Mouse (Mus musculus): Measurements from ENCODE around the gene Adat1. TPM values are rescaled to one million over a fixed set of nuclear protein-coding genes. Genes with fewer than 3 reads are reported as not detected.

Adat1 gene
- polyA plus RNA-seq, 1 experiment from 2014 or later: 8.5 TPM

DNA sequence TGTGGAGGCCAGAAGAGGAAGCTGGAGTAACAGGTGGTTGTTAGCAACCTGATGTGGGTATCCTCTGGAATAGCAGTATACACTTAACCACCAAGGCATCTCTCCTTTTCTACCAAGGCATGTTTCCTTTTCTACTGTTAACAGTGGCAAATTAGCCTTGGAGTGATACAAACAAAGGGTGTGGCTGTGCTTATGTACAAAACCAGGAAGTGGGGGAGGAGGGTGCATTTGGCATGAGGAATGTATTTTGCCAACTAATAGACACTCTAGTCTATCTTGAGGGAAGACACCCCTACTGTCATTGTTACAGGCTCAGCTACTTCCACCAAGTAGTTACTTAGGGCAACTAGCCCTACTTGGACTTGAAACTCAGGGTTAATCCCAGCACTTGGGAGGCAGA is 12.7 kb upstream of the Adat1 start:
- H3K4me2 ChIP-seq: no peak overlapping the region
- no peak for ATAC-seq (ENCODE audit: low FRiP score)
- H3K36me3 ChIP-seq: peaks cover 58% of the 10 kb centered on the region
- peaks cover 3% of the 10 kb centered on the region for H3K4me1 ChIP-seq
- H3K27ac ChIP-seq (replicated peaks): no peak overlapping the region
- H3K27me3 ChIP-seq (replicated peaks): no peaks in the 10 kb centered on the region
- no peak overlapping the region for H3K9ac ChIP-seq (replicated peaks)
- no peaks in the 10 kb centered on the region for H3K9me3 ChIP-seq (replicated peaks)
- H3K4me3 ChIP-seq (replicated peaks): no peak overlapping the region

DNA sequence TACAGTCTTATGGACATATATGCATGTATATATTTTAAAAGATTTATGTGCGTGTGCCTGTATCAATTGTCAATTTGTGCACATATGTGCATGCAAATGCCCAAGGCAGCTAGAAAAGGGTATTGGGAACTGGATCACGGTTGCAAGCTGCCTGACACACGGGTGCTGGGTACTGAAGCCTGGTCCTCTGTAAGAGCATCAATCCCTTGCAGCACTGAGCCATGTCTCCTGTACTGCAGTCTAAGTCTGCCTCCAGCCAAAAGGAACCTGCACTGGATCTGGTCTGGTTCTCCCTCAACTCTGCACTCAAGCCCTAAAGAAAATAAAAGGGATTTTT is 569 bp upstream of the Adat1 start:
- Histone ChIP-seq H3K9ac (replicated peaks) (0 out of 2 replicates have a peak overlapping the region, but pooled peaks have one; percentile 92), H3K4me1 (peaks cover 10% of the 10 kb centered on the region), H3K4me3 (replicated peaks) (peak overlapping the region; percentile 84), H3K27me3 (replicated peaks) (no peaks in the 10 kb centered on the region), H3K9me3 (replicated peaks) (no peaks in the 10 kb centered on the region), H3K27ac (replicated peaks) (no peak overlapping the region), H3K36me3 (peaks cover 62% of the 10 kb centered on the region), H3K4me2 (peak overlapping the region; percentile 69)
- ATAC-seq (ENCODE audit: low FRiP score): no peak
- WGBS: 73% methylated on average over 3 of the region's 3 CpGs

DNA sequence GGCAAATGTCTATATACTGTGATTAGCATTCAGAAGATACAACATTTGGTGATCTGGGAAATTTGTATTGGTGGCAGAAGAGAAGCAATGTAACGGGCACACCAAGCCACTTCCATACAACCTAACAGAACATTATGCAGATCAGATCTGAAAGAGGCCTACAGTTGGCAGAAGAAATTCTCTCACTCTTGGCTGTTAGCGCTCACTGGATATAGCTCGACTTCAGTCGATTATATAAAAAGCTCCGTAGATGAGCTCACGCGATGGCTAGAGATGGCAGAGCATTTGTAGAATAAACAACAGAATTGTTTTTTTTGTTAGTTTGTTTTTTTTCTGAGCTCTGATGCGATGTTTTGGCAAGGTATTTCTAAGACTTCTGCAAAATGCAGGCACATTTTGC is 824 bp downstream of the Adat1 start:
- Histone ChIP-seq H3K36me3 (peaks cover 58% of the 10 kb centered on the region), H3K4me3 (replicated peaks) (peak overlapping the region; percentile 84), H3K9ac (replicated peaks) (peak overlapping the region; percentile 92), H3K4me1 (peaks cover 10% of the 10 kb centered on the region), H3K9me3 (replicated peaks) (no peaks in the 10 kb centered on the region), H3K4me2 (peak overlapping the region; percentile 69), H3K27ac (replicated peaks) (no peak overlapping the region), H3K27me3 (replicated peaks) (no peaks in the 10 kb centered on the region)
- ATAC-seq (ENCODE audit: low FRiP score): no peak
- WGBS: 65% methylated on average over 8 of the region's 8 CpGs

DNA sequence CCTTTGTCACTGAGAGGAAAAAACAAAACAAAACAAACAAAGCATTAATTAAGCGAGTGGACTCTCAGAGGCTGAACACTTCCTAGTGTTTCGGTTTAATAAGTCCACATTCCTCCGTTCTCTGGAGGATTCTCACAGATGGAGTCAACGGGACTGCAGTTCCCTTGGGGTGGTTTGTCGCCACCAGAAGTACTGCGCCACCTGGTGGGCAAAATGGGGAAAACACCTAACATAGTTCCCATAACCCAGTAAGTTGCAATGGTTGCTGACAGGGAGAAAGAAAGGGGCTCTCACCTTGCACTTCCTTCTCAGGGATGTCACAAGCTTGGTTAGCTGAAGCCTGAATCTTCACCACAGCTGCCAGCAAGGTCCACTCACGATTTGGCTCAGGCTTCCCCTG is 2.2 kb downstream of the Adat1 start:
- peaks cover 56% of the 10 kb centered on the region for H3K36me3 ChIP-seq
- H3K4me1 ChIP-seq: peaks cover 10% of the 10 kb centered on the region
- H3K4me3 ChIP-seq (replicated peaks): no peak overlapping the region
- H3K4me2 ChIP-seq: no peak overlapping the region
- no peak for ATAC-seq (ENCODE audit: low FRiP score)
- no peak overlapping the region for H3K27ac ChIP-seq (replicated peaks)
- 11% methylated on average over 7 of the region's 7 CpGs for WGBS
- no peak overlapping the region for H3K9ac ChIP-seq (replicated peaks)
- H3K27me3 ChIP-seq (replicated peaks): no peaks in the 10 kb centered on the region
- no peaks in the 10 kb centered on the region for H3K9me3 ChIP-seq (replicated peaks)

DNA sequence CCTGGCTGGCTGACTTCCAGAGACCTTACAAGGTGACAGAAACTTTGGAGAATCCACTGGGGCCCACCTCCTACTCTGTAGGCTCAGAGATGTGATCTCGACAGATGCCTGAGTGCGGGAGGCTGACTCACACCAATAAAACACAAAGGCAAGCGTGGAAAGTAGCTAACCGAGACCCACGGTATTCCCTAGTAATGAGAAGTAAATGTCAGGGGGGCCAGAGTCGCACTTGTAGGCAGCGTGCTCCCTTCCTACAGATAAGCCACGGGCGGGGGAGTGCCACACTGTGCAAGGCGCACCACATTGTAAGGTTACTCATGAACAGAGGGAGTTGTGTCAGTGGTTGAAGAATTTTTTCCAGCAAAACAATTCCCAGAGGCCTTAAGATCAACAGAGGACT is 7.6 kb downstream of the Adat1 start:
- WGBS: 89% methylated on average over 10 of the region's 10 CpGs
- ATAC-seq (ENCODE audit: low FRiP score): no peak

DNA sequence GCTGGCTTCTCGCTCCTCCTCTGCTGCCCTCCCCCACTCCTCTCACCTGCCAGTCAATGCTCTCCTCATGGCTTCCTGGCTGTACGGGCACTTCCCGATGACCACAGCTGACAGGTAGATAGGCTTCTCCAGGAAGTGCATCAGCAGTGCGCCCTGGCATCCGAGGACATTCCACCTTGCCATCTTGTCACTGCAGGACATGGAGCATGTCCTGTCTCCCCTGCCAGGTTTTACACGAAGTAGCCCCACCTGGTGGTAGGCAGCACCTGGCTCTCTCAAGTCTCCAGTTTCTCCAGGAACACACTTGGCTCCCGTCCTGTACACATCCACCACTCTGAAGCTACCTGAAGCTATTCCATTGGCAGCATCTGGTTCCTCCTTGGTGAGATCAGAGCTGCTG is 10.0 kb downstream of the Adat1 start:
- H3K9me3 ChIP-seq (replicated peaks): no peaks in the 10 kb centered on the region
- no peak for ATAC-seq (ENCODE audit: low FRiP score)
- WGBS: 78% methylated on average over 7 of the region's 7 CpGs
- H3K4me2 ChIP-seq: no peak overlapping the region
- H3K9ac ChIP-seq (replicated peaks): no peak overlapping the region
- H3K4me1 ChIP-seq: no peaks in the 10 kb centered on the region; the same call in 1 of the 2 replicates
- no peak overlapping the region for H3K4me3 ChIP-seq (replicated peaks)
- H3K27ac ChIP-seq (replicated peaks): no peak overlapping the region
- peaks cover 34% of the 10 kb centered on the region for H3K36me3 ChIP-seq
- no peaks in the 10 kb centered on the region for H3K27me3 ChIP-seq (replicated peaks)

More for the DNA sequence above, 7.6 kb downstream of the Adat1 start:
- peaks cover 49% of the 10 kb centered on the region for H3K36me3 ChIP-seq
- H3K4me3 ChIP-seq (replicated peaks): no peak overlapping the region
- no peaks in the 10 kb centered on the region for H3K9me3 ChIP-seq (replicated peaks)
- H3K4me2 ChIP-seq: no peak overlapping the region
- H3K27me3 ChIP-seq (replicated peaks): no peaks in the 10 kb centered on the region
- no peak overlapping the region; the same call in 1 of the 2 replicates for H3K27ac ChIP-seq (replicated peaks)
- no peak overlapping the region for H3K9ac ChIP-seq (replicated peaks)
- H3K4me1 ChIP-seq: no peaks in the 10 kb centered on the region

DNA sequence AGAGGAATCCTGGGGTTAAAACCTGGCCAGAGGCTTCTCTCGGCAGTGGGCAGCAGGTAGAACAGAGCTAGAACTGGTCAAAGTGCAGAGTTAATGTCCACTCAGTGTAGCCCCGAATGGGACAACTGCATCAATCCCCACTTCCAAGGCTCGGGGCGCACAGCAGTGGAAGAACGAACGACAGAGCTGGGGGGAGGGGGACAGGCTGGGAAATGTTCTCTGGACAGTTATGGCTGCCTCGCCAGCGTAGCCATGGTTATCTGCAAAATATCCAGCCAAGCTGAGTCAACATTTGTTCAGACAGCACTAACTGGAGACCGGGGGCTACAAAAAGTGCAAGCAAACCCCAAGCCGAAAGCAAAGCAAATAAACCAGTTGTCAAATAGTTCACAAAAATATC is 14.0 kb downstream of the Adat1 start:
- no peak overlapping the region for H3K9ac ChIP-seq (replicated peaks)
- H3K4me3 ChIP-seq (replicated peaks): no peak overlapping the region
- peaks cover 22% of the 10 kb centered on the region for H3K36me3 ChIP-seq
- no peaks in the 10 kb centered on the region for H3K9me3 ChIP-seq (replicated peaks)
- H3K4me1 ChIP-seq: no peaks in the 10 kb centered on the region; the same call in 1 of the 2 replicates
- WGBS: 75% methylated on average over 10 of the region's 10 CpGs
- no peak overlapping the region for H3K27ac ChIP-seq (replicated peaks)
- no peak for ATAC-seq (ENCODE audit: low FRiP score)
- no peak overlapping the region for H3K4me2 ChIP-seq
- H3K27me3 ChIP-seq (replicated peaks): no peaks in the 10 kb centered on the region

DNA sequence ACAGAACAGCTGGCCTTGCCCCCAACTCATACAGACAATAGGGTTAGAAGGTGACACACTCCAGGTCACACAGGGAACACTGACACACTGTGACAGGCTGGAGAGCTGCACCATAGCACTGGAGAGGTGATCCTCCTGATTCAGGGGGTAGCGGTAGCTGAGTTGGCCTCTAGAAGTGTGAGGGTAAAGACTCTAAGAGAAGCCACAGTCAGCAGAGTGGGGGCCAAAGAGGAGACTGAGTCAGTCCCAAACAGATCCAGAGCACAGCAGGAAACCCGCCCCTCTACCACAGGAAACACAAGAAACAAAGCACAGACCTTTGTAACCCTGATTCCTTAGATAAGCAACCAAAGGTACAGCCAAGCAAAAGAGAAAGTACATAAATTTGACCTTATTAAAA is 15.8 kb downstream of the Adat1 start:
- Histone ChIP-seq H3K27me3 (replicated peaks) (no peaks in the 10 kb centered on the region), H3K4me3 (replicated peaks) (no peak overlapping the region), H3K4me1 (no peaks in the 10 kb centered on the region; the same call in 1 of the 2 replicates), H3K36me3 (peaks cover 28% of the 10 kb centered on the region), H3K4me2 (no peak overlapping the region), H3K9me3 (replicated peaks) (no peaks in the 10 kb centered on the region), H3K9ac (replicated peaks) (no peak overlapping the region), H3K27ac (replicated peaks) (no peak overlapping the region)
- ATAC-seq (ENCODE audit: low FRiP score): no peak
- 96% methylated on average over 2 of the region's 2 CpGs for WGBS

DNA sequence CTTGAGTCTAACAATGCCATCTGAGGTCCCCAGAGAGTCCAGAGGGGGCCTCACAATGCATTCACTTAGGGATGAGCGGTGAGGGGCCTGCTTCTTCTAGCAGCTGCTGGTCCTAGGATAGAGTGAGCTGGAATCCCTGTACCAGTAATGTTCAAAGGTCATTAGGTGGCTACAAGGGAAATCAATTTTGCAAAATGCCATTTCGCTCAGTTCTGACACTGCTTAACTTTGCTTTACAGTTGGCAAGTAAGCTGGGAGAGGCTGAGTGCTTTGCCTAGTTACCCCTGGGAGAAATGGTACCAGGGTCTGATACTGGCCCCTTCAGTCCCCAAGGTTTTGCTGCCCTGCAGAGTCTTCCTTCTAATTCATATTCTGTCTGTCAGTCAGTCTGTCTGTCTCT is 16.4 kb downstream of the Adat1 start:
- H3K27me3 ChIP-seq (replicated peaks): no peaks in the 10 kb centered on the region
- no peak overlapping the region for H3K9ac ChIP-seq (replicated peaks)
- no peak overlapping the region for H3K27ac ChIP-seq (replicated peaks)
- no peaks in the 10 kb centered on the region; the same call in 1 of the 2 replicates for H3K4me1 ChIP-seq
- no peaks in the 10 kb centered on the region for H3K9me3 ChIP-seq (replicated peaks)
- ATAC-seq (ENCODE audit: low FRiP score): no peak
- no peak overlapping the region for H3K4me2 ChIP-seq
- peaks cover 30% of the 10 kb centered on the region for H3K36me3 ChIP-seq
- WGBS: 91% methylated on average over 2 of the region's 2 CpGs
- no peak overlapping the region for H3K4me3 ChIP-seq (replicated peaks)

DNA sequence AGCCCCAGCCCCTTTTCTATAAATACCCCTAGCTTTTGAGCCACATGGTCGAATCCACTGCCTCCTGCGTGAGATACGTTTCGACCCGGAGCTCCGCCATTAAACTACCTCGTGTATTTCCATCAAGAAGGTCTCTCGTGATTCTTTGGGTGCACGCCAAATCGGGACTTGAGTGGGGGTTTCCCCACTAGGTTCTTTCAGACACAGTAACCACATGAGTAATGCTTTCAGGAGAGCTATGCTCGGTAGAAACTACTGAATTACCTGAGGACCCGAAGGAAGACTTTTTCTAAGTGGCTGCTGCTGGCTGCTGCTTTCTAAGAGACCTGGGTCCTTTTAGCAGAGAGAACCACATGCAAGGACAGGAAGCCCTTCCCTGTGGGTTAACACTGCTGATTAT is 18.0 kb downstream of the Adat1 start:
- no peak overlapping the region for H3K9ac ChIP-seq (replicated peaks)
- H3K36me3 ChIP-seq: peaks cover 30% of the 10 kb centered on the region
- ATAC-seq (ENCODE audit: low FRiP score): no peak

DNA sequence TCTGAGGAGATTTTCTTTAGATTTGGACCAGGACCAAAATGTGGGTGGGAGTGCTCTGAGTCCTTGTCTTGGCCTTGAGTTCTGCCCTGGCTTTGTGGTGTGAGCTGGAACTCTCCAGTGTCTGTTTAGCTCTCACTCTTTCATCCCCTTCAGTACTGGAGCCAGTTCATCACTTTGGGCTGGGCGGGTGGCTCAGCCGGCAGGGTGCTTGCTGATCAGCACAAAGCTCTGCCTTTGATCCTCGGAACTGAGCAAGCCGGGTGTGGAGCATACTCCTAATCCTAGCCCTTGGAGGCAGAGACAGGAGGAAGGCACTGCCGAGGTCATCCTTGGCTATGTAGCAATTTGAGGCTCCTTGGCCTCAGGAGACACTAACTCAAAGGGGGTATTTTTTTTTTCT is 23.1 kb downstream of the Adat1 start:
- no peaks in the 10 kb centered on the region for H3K27me3 ChIP-seq (replicated peaks)
- H3K9me3 ChIP-seq (replicated peaks): no peaks in the 10 kb centered on the region
- WGBS: 36% methylated on average over 5 of the region's 5 CpGs
- H3K4me2 ChIP-seq: no peak overlapping the region
- H3K4me3 ChIP-seq (replicated peaks): no peak overlapping the region
- ATAC-seq (ENCODE audit: low FRiP score): no peak
- H3K4me1 ChIP-seq: no peaks in the 10 kb centered on the region
- H3K36me3 ChIP-seq: peaks cover 15% of the 10 kb centered on the region; the same call in 1 of the 2 replicates
- no peak overlapping the region for H3K9ac ChIP-seq (replicated peaks)
- H3K27ac ChIP-seq (replicated peaks): no peak overlapping the region

More for the DNA sequence above, 18.0 kb downstream of the Adat1 start:
- H3K4me1 ChIP-seq: no peaks in the 10 kb centered on the region; the same call in 1 of the 2 replicates
- no peak overlapping the region for H3K4me3 ChIP-seq (replicated peaks)
- H3K4me2 ChIP-seq: no peak overlapping the region
- H3K27me3 ChIP-seq (replicated peaks): no peaks in the 10 kb centered on the region
- WGBS: 96% methylated on average over 12 of the region's 12 CpGs
- no peaks in the 10 kb centered on the region for H3K9me3 ChIP-seq (replicated peaks)
- H3K27ac ChIP-seq (replicated peaks): no peak overlapping the region

DNA sequence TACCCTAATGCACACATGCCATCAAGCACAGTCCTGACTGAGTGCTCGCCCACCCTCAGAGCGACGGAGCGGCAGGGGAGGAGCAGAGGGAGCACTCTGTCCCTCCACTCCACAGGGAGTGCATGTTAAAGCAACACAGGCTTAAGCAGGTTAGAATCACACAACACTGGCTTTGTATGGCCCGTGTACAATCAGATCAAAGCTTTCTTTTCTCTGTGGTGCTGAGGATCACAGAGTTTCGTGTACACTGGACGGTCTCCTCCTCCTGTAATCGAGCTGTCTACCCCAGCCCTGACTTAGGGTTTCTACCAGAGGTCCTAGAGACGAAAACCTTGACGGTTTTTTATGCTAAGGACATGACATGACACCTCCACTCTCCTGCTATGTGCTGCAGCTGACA is 23.6 kb downstream of the Adat1 start:
- H3K9me3 ChIP-seq (replicated peaks): no peaks in the 10 kb centered on the region
- peaks cover 13% of the 10 kb centered on the region; the same call in 1 of the 2 replicates for H3K36me3 ChIP-seq
- H3K4me1 ChIP-seq: no peaks in the 10 kb centered on the region
- H3K9ac ChIP-seq (replicated peaks): no peak overlapping the region
- ATAC-seq (ENCODE audit: low FRiP score): no peak
- H3K4me3 ChIP-seq (replicated peaks): no peak overlapping the region
- no peak overlapping the region for H3K4me2 ChIP-seq
- no peak overlapping the region for H3K27ac ChIP-seq (replicated peaks)
- no peaks in the 10 kb centered on the region for H3K27me3 ChIP-seq (replicated peaks)
- 87% methylated on average over 10 of the region's 10 CpGs for WGBS
